Mouse (Mus musculus): ENCODE results near the gene Cfap65.

DNA sequence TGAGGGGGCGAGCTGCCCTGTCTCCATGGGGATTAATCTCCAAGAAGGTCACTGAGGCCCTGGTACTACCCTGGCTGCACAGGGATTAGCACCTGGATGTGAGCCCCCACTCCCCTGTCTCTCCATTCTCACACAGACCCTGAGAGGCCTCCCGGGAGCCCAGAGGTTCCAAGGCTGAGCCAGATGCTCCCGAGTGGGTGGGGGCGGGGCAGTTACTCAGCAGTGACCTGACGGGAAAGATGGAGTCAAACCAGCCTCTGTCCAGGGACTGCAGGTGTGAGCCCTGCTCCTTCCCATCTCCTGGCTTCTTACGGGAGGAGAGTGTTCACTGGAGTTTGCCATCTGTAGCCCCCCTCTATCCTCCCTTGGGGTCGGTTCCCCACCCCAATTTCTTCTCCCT, 37.4 kb downstream of the Cfap65 start:
- TF ChIP-seq CTCF (IDR thresholded peaks at IDR 0.05; ENCODE audit: low read depth, low read length) = no peak
- no peak for TF ChIP-seq POLR2A (IDR thresholded peaks at IDR 0.05; ENCODE audit: borderline replicate concordance, low read depth, low read length)

Data from bone marrow macrophage, adult 2 months (primary cell).